Mouse (Mus musculus): ENCODE results near the gene AB124611. TPM values are rescaled to one million over a fixed set of nuclear protein-coding genes. Genes with fewer than 3 reads are reported as not detected.
"Not testable (repeated sequence)": the region's sequence is repeated elsewhere in the genome, so short reads cannot be mapped to it uniquely, and the experiment has no call there.

Gene AB124611
- total and polyA plus RNA-seq, 2 experiments from 2014 or later, result 0.68 to 1.7 TPM

GRCm38 (mm10) chr9:21527100-21527801 lies 1.3 kb downstream of the AB124611 start:
- Histone ChIP-seq H3K9me3 (ENCODE audit: low read length) (no peaks in the 10 kb centered on the region), H3K27me3 (ENCODE audit: insufficient read depth, low read length) (no peaks in the 10 kb centered on the region), H3K9ac (replicated peaks; ENCODE audit: low read length, poor library complexity, severe bottlenecking) (no peak overlapping the region), H3K36me3 (ENCODE audit: insufficient read depth, low read length) (no peaks in the 10 kb centered on the region), H3K4me2 (ENCODE audit: low read depth, low read length, poor library complexity, severe bottlenecking) (no peak overlapping the region), H3K27ac (ENCODE audit: low read depth, low read length) (no peak overlapping the region), H3K4me3 (ENCODE audit: low read depth, low read length) (no peak overlapping the region), H3K4me1 (ENCODE audit: insufficient read depth, low read length) (no peaks in the 10 kb centered on the region)
- DNase-seq (ENCODE audit: low spot score) (no peak), ATAC-seq (ENCODE audit: low FRiP score) (no peak)
- 95% methylated on average over 2 of the region's 2 CpGs for WGBS
- no peak for TF ChIP-seq CTCF (IDR thresholded peaks at IDR 0.05)

GRCm38 (mm10) chr9:21527917-21528324 lies 1.9 kb downstream of the AB124611 start:
- Histone ChIP-seq H3K4me3 (ENCODE audit: low read depth, low read length) (no peak overlapping the region), H3K9me3 (ENCODE audit: low read length) (no peaks in the 10 kb centered on the region), H3K9ac (replicated peaks; ENCODE audit: low read length, poor library complexity, severe bottlenecking) (no peak overlapping the region), H3K4me1 (ENCODE audit: insufficient read depth, low read length) (no peaks in the 10 kb centered on the region), H3K27me3 (ENCODE audit: insufficient read depth, low read length) (no peaks in the 10 kb centered on the region), H3K27ac (ENCODE audit: low read depth, low read length) (no peak overlapping the region), H3K4me2 (ENCODE audit: low read depth, low read length, poor library complexity, severe bottlenecking) (no peak overlapping the region), H3K36me3 (ENCODE audit: insufficient read depth, low read length) (no peaks in the 10 kb centered on the region)
- WGBS, result 64% methylated on average over 1 of the region's 1 CpGs
- no peak for DNase-seq (ENCODE audit: low spot score)
- TF ChIP-seq CTCF (IDR thresholded peaks at IDR 0.05), result no peak
- no peak for ATAC-seq (ENCODE audit: low FRiP score)

- no peak for DNase-seq (ENCODE audit: low spot score)
- H3K27ac ChIP-seq (ENCODE audit: low read depth, low read length), result no peak overlapping the region
- 96% methylated on average over 14 of the region's 14 CpGs for WGBS
- no peaks in the 10 kb centered on the region for H3K9me3 ChIP-seq (ENCODE audit: low read length)
- ATAC-seq (ENCODE audit: low FRiP score), result no peak
- H3K4me1 ChIP-seq (ENCODE audit: insufficient read depth, low read length), result no peaks in the 10 kb centered on the region
- no peaks in the 10 kb centered on the region for H3K36me3 ChIP-seq (ENCODE audit: insufficient read depth, low read length)
- no peak overlapping the region for H3K9ac ChIP-seq (replicated peaks; ENCODE audit: low read length, poor library complexity, severe bottlenecking)
- no peak overlapping the region for H3K4me2 ChIP-seq (ENCODE audit: low read depth, low read length, poor library complexity, severe bottlenecking)
- no peak for TF ChIP-seq CTCF (IDR thresholded peaks at IDR 0.05)
- H3K4me3 ChIP-seq (ENCODE audit: low read depth, low read length), result no peak overlapping the region
- H3K27me3 ChIP-seq (ENCODE audit: insufficient read depth, low read length), result no peaks in the 10 kb centered on the region
Observed at GRCm38 (mm10) chr9:21536501-21536900, 10.5 kb downstream of the AB124611 start.

- H3K4me3 ChIP-seq (ENCODE audit: low read depth, low read length), result no peak overlapping the region
- DNase-seq (ENCODE audit: low spot score), result no peak
- ATAC-seq (ENCODE audit: low FRiP score), result no peak
- no peak for TF ChIP-seq CTCF (IDR thresholded peaks at IDR 0.05)
- H3K4me2 ChIP-seq (ENCODE audit: low read depth, low read length, poor library complexity, severe bottlenecking), result no peak overlapping the region
- H3K4me1 ChIP-seq (ENCODE audit: insufficient read depth, low read length), result no peaks in the 10 kb centered on the region
- no peaks in the 10 kb centered on the region for H3K27me3 ChIP-seq (ENCODE audit: insufficient read depth, low read length)
- H3K9me3 ChIP-seq (ENCODE audit: low read length), result no peaks in the 10 kb centered on the region
- H3K36me3 ChIP-seq (ENCODE audit: insufficient read depth, low read length), result no peaks in the 10 kb centered on the region
- H3K27ac ChIP-seq (ENCODE audit: low read depth, low read length), result no peak overlapping the region
- H3K9ac ChIP-seq (replicated peaks; ENCODE audit: low read length, poor library complexity, severe bottlenecking), result no peak overlapping the region
- 81% methylated on average over 4 of the region's 4 CpGs for WGBS
Observed at GRCm38 (mm10) chr9:21537009-21537408, 11.0 kb downstream of the AB124611 start.

- DNase-seq (ENCODE audit: low spot score) (no peak), ATAC-seq (ENCODE audit: low FRiP score) (no peak; the same call in 1 of the 2 replicates)
- Histone ChIP-seq H3K27ac (ENCODE audit: low read depth, low read length) (no peak overlapping the region), H3K4me1 (ENCODE audit: insufficient read depth, low read length) (no peaks in the 10 kb centered on the region), H3K36me3 (ENCODE audit: insufficient read depth, low read length) (no peaks in the 10 kb centered on the region), H3K9me3 (ENCODE audit: low read length) (no peaks in the 10 kb centered on the region), H3K27me3 (ENCODE audit: insufficient read depth, low read length) (no peaks in the 10 kb centered on the region), H3K9ac (replicated peaks; ENCODE audit: low read length, poor library complexity, severe bottlenecking) (no peak overlapping the region), H3K4me3 (ENCODE audit: low read depth, low read length) (no peak overlapping the region), H3K4me2 (ENCODE audit: low read depth, low read length, poor library complexity, severe bottlenecking) (no peak overlapping the region)
- no peak for TF ChIP-seq CTCF (IDR thresholded peaks at IDR 0.05)
- WGBS, result 82% methylated on average over 7 of the region's 7 CpGs
Observed at GRCm38 (mm10) chr9:21539981-21540753, 14.2 kb downstream of the AB124611 start.

- 88% methylated on average over 2 of the region's 2 CpGs for WGBS
- H3K4me3 ChIP-seq (ENCODE audit: low read depth, low read length); H3K36me3 ChIP-seq (ENCODE audit: insufficient read depth, low read length); H3K27me3 ChIP-seq (ENCODE audit: insufficient read depth, low read length); H3K9me3 ChIP-seq (ENCODE audit: low read length); H3K27ac ChIP-seq (ENCODE audit: low read depth, low read length); H3K9ac ChIP-seq (replicated peaks; ENCODE audit: low read length, poor library complexity, severe bottlenecking); DNase-seq (ENCODE audit: low spot score); ATAC-seq (ENCODE audit: low FRiP score); H3K4me1 ChIP-seq (ENCODE audit: insufficient read depth, low read length); H3K4me2 ChIP-seq (ENCODE audit: low read depth, low read length, poor library complexity, severe bottlenecking): not testable (repeated sequence)
Observed at GRCm38 (mm10) chr9:21542001-21542400, 16.0 kb downstream of the AB124611 start.
